Mouse (Mus musculus) spleen, adult 10 weeks (tissue): ENCODE data around the gene Elk3. TPM values are rescaled to one million over a fixed set of nuclear protein-coding genes. Genes with fewer than 3 reads are reported as not detected.

Source experiments
- polyA plus RNA-seq: library from polyadenylated mRNA; stranded (reverse); fragments of 350-450 nt; fragmentation: Illumina TruSeq; extraction: RNeasy Lipid Tissue Mini Kit (QIAGEN cat#74804); gene quantifications from one replicate; pipeline ENCODE4 v1.2.3, GENCODE M21; 2015; ENCODE audit warnings: low replicate concordance; ENCODE audit not compliant: insufficient read depth

Gene Elk3
- 37.6 TPM for polyA plus RNA-seq

DNA sequence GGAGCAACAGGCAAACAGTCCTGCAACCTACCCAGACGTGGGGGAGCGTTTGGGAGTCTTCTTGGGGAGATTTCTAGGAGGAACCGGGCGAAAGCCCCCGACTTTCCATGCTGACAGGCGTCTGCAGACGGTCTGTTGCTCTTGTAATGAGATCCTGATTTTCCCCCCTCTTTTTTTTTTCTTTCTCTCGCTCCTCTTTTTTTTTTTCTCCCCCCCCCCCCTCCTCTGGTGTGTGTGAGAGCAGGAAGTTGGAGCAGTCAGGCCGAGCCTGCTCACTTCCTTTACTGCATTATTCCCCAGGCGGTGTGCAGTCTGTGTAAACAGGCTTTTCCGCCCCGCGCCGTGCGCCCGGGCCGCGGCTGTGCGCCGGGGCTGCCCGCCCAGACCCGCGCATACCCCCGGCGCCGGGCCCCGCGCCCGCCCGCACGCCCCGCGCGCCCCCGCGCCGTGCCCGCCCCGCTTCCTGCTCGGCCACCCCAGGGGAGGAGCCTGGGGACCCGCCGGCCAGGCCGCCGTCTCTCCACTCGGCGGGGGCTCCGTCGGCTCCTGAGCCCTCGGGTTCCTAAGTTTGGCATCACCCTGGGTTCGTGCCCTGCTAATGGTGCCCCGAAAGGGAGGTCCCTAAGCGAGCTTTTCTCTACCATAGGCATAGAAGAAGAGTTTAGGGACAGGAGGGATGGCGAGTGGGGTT lies at the start of gene Elk3:
TSS of gene Elk3 (minus strand) at position 415 of the 691 bp plus-strand sequence.

Other genes starting within 250 kb of the Elk3 start
- gene Cfap54, start 229.5 kb downstream of the Elk3 start, polyA plus RNA-seq = 0.18 TPM
- 73.8 TPM for gene Cdk17, start 150.3 kb downstream of the Elk3 start, polyA plus RNA-seq
- 117 TPM for gene Lta4h, start 142.3 kb upstream of the Elk3 start, polyA plus RNA-seq
- 0.51 TPM for gene Hal, start 177.6 kb upstream of the Elk3 start, polyA plus RNA-seq
- not detected for gene Amdhd1, start 228.9 kb upstream of the Elk3 start, polyA plus RNA-seq
- 0.10 TPM for gene Ccdc38, start 229.5 kb upstream of the Elk3 start, polyA plus RNA-seq